Mouse (Mus musculus) ovary, postnatal 10 days (tissue): ENCODE data around the gene Dnase1l3.

Source experiments
- DNase-seq: peaks from one replicate; pipeline ENCODE4 v3.0.0; 2022; ENCODE audit warnings: low spot score

Gene Dnase1l3

DNA sequence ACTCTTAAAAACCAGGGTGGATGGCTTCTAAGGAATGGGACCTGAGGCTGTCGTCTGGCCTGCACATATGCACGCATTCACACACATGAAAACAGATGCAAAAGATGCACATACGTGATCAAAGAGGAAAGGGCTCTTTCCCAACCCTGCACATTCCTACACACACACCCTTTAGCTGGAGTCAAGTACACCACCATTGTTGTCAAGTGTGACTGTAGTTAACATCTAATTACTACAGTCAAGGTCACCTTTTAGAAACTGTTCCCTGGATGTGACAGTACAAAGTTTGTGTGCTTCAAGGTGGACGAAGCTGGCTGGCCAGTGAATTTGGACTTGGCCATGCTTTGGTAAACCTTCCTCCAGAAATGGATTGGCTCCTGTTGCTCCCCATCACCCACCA is 62.2 kb downstream of the Dnase1l3 start:
- no peak for DNase-seq

DNA sequence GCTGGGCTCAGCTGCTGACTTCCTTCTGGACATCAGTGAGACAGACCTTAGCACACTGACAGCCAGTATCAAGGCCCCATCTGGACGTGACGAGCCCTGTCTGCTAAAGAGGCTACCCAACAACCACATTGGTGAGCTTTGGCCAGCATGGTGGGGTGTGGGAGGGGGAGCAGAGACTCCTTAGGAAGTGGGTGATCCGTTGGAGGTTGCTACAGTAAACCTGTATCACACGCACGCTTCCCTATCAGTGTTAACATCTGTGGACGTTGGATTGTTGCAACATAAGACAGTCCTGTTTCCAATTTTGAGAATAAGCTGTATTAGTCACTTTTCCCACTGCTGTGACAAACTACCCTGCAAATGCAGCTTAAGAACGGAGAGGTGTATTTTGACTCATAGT is 65.3 kb downstream of the Dnase1l3 start:
- no peak for DNase-seq

DNA sequence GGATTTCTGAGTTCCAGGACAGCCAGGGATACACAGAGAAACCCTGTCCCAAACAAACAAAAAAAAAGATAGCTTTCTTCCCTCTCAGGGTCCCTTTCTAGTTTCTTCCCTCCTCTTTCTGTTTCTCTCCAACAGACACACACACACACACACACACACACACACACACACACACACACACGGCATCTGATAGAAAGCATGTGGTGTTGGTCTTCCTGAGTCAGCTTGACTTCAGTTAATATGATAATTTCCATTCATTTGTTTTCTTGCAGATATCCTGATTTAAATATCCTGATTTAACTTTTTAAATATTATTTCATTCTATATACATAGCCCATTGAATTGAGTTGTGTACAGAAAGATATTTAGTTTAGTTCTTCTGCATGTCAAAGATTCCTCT is 66.0 kb downstream of the Dnase1l3 start:
- no peak for DNase-seq

DNA sequence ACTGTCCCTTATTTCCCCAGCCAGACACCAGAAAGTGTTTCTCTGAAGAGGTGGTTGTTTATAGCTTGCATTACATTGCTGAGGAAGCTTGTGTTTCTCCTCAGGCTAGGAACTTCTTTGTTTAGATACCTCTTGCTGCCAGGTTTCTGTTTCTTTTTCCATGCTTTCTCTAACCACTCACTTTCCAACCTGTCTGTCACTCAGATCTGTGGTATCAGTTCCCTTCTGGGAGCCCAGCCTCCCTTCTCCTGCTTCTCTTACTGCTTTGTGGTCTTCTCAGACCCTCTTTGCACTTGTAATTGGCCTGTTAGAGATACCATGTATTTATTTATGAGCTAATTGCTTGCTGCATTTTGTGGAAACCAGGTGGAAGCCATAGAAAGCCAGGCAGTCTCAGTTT is 70.7 kb downstream of the Dnase1l3 start:
- no peak for DNase-seq

DNA sequence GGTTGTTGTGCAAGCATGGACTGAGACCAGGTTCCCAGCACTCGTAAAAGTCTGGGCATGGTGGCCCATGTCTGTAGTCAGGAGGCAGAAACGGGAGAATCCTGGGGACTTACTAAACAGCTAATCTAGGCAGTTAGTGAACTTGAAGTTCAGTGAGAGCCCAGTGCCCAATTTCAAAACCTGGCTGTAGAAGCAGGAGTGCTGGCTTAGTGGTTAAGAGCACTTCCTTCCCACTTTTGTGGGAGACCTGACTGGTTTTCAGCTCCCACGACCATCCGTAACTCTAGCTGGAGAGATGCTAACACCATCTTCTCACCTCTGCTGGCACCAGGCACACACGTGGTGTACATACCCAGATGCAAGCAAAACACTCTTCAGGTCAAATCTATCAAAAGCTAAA is 72.9 kb downstream of the Dnase1l3 start:
- no peak for DNase-seq

- no peak for DNase-seq
These were observed 74.5 kb downstream of the Dnase1l3 start for GRCm38 (mm10) chr14:7919921-7920320.

- no peak for DNase-seq
These were observed 75.1 kb downstream of the Dnase1l3 start for GRCm38 (mm10) chr14:7919309-7919708.

DNA sequence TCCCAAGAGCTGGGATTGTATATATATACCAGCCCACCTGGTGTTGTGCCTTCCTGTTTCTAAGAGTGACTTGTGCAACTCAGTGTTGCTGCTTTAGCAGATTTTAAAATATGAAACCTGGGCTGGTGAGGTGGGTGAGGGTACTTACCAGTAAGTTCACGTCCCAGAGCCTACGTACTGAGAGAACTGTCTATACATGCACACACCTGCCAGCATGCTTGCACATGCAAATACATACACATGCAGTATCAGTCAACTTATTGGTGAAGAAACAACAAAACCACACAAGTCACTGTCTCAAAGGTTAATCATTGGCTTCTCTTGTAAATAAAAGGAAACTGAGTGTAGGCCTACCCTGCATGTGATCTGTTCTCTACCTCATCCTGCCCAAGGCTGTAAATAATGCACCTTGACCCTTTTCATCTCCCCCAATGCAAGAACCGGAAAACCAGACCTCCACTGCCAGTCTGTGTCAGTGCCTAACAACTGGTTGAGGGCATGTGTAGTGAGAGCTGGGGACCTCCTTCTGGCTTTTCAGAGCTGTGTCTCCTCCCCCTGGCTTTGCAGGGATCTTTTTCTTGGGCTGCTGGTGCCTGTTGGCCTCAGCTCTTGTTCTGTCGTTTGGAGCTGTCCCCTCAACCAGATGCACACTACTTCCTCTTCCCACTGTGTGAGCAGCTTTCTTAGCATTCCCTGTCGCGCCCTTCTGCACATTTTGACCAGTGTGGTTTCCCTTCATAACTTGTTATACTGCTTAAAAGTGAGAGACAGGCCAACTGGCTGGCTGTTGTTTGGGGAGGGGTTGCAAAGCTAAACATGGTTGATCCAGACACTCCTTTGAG is 76.0 kb downstream of the Dnase1l3 start:
- no peak for DNase-seq
